Mouse (Mus musculus): ENCODE measurements around the gene Trak1. TPM values are rescaled to one million over a fixed set of nuclear protein-coding genes. Genes with fewer than 3 reads are reported as not detected.

Gene Trak1
- total RNA-seq, 1 experiment: 18.9 TPM

- H3K36me3 ChIP-seq (ENCODE audit: control insufficient read depth, insufficient read depth, low read length, poor library complexity, severe bottlenecking): peaks cover 6% of the 10 kb centered on the region; the same call in 1 of the 2 replicates
- H3K9me3 ChIP-seq (ENCODE audit: control insufficient read depth, insufficient read depth, low read depth, low read length): peaks cover 9% of the 10 kb centered on the region
- peaks cover 0 to 4% of the 10 kb centered on the region in 2 experiments; a peak in 1 of 4 replicates for H3K4me1 ChIP-seq (ENCODE audit: control insufficient read depth in 2 of 2, insufficient read depth in 2 of 2, low read length in 2 of 2, poor library complexity in 1 of 2)
- H3K9ac ChIP-seq (ENCODE audit: insufficient read depth, low read depth, low read length, poor library complexity, severe bottlenecking): no peak overlapping the region
- no peak for TF ChIP-seq ZC3H11A (IDR thresholded peaks at IDR 0.05; ENCODE audit: borderline replicate concordance, low read depth, low read length)
- TF ChIP-seq ZNF384 (IDR thresholded peaks at IDR 0.05; ENCODE audit: low read depth, low read length): no peak
- no peak for TF ChIP-seq MAFK (IDR thresholded peaks at IDR 0.05; ENCODE audit: insufficient read depth, low read depth, low read length)
- TF ChIP-seq CHD2 (IDR thresholded peaks at IDR 0.05; ENCODE audit: low read depth, low read length): no peak
- no peak for TF ChIP-seq HCFC1 (IDR thresholded peaks at IDR 0.05; ENCODE audit: borderline replicate concordance, insufficient read depth, low read length)
- in situ Hi-C loops (cut with MboI; ENCODE audit: low sequenced_read_pairs in 2 of 2, unreplicated experiment in 2 of 2): no loop called here
- H3K27ac ChIP-seq (ENCODE audit: insufficient read depth, low read depth, low read length, poor library complexity, severe bottlenecking): no peak overlapping the region
- no peak for DNase-seq (ENCODE audit: low read depth, low spot score)
- H3K4me3 ChIP-seq (ENCODE audit: insufficient read depth in 1 of 2, low read depth in 1 of 2, low read length in 2 of 2, poor library complexity in 1 of 2, severe bottlenecking in 1 of 2): no peak overlapping the region
These were observed 121.7 kb downstream of the Trak1 start for GRCm38 (mm10) chr9:121419011-121419410.

- Histone ChIP-seq H3K4me1 (ENCODE audit: control insufficient read depth in 2 of 2, insufficient read depth in 2 of 2, low read length in 2 of 2, poor library complexity in 1 of 2) (peaks cover 0 to 4% of the 10 kb centered on the region in 2 experiments; a peak in 1 of 4 replicates), H3K9ac (ENCODE audit: insufficient read depth, low read depth, low read length, poor library complexity, severe bottlenecking) (no peak overlapping the region), H3K9me3 (ENCODE audit: control insufficient read depth, insufficient read depth, low read depth, low read length) (peaks cover 3% of the 10 kb centered on the region; the same call in 1 of the 2 replicates), H3K36me3 (ENCODE audit: control insufficient read depth, insufficient read depth, low read length, poor library complexity, severe bottlenecking) (peaks cover 4% of the 10 kb centered on the region; the same call in 1 of the 2 replicates), H3K27ac (ENCODE audit: insufficient read depth, low read depth, low read length, poor library complexity, severe bottlenecking) (no peak overlapping the region), H3K4me3 (ENCODE audit: insufficient read depth in 1 of 2, low read depth in 1 of 2, low read length in 2 of 2, poor library complexity in 1 of 2, severe bottlenecking in 1 of 2) (no peak overlapping the region)
- in situ Hi-C loops (cut with MboI; ENCODE audit: low sequenced_read_pairs in 2 of 2, unreplicated experiment in 2 of 2): no loop called here
- TF ChIP-seq ZC3H11A (IDR thresholded peaks at IDR 0.05; ENCODE audit: borderline replicate concordance, low read depth, low read length) (no peak), CHD2 (IDR thresholded peaks at IDR 0.05; ENCODE audit: low read depth, low read length) (no peak), HCFC1 (IDR thresholded peaks at IDR 0.05; ENCODE audit: borderline replicate concordance, insufficient read depth, low read length) (no peak), MAFK (IDR thresholded peaks at IDR 0.05; ENCODE audit: insufficient read depth, low read depth, low read length) (no peak), ZNF384 (IDR thresholded peaks at IDR 0.05; ENCODE audit: low read depth, low read length) (no peak)
- no peak for DNase-seq (ENCODE audit: low read depth, low spot score)
These were observed 122.3 kb downstream of the Trak1 start for GRCm38 (mm10) chr9:121419573-121419972.

DNA sequence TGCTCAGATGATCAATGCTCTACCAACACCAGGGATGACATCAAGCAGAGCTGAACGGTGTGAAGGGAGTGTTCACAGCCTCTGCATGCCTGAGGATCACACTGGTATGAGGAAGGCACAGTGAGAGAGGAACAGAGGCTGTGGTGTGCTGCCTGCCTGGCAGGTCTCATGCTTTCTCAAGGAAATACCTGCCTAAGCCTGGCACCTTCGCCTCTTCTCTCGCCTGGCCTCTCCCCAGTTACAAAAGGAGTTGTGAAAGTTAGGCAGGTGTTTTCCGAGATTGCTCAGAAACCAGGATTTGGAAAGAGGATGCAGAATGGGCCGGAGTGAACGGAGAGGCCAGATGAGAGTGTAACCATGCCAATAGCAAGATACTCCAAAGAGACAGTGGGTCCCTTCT lies 123.5 kb downstream of the Trak1 start:
- Histone ChIP-seq H3K9me3 (ENCODE audit: control insufficient read depth, insufficient read depth, low read depth, low read length) (no peaks in the 10 kb centered on the region), H3K4me3 (ENCODE audit: insufficient read depth in 1 of 2, low read depth in 1 of 2, low read length in 2 of 2, poor library complexity in 1 of 2, severe bottlenecking in 1 of 2) (no peak overlapping the region), H3K9ac (ENCODE audit: insufficient read depth, low read depth, low read length, poor library complexity, severe bottlenecking) (no peak overlapping the region), H3K36me3 (ENCODE audit: control insufficient read depth, insufficient read depth, low read length, poor library complexity, severe bottlenecking) (peaks cover 3% of the 10 kb centered on the region; the same call in 1 of the 2 replicates), H3K27ac (ENCODE audit: insufficient read depth, low read depth, low read length, poor library complexity, severe bottlenecking) (no peak overlapping the region), H3K4me1 (ENCODE audit: control insufficient read depth in 2 of 2, insufficient read depth in 2 of 2, low read length in 2 of 2, poor library complexity in 1 of 2) (peaks cover 0 to 1% of the 10 kb centered on the region in 2 experiments; a peak in 1 of 4 replicates)
- no peak for DNase-seq (ENCODE audit: low read depth, low spot score)
- TF ChIP-seq ZNF384 (IDR thresholded peaks at IDR 0.05; ENCODE audit: low read depth, low read length) (no peak), MAFK (IDR thresholded peaks at IDR 0.05; ENCODE audit: insufficient read depth, low read depth, low read length) (no peak), CHD2 (IDR thresholded peaks at IDR 0.05; ENCODE audit: low read depth, low read length) (no peak), HCFC1 (IDR thresholded peaks at IDR 0.05; ENCODE audit: borderline replicate concordance, insufficient read depth, low read length) (no peak), ZC3H11A (IDR thresholded peaks at IDR 0.05; ENCODE audit: borderline replicate concordance, low read depth, low read length) (no peak)
- in situ Hi-C loops (cut with MboI; ENCODE audit: low sequenced_read_pairs in 2 of 2, unreplicated experiment in 2 of 2): no loop called here

GRCm38 (mm10) chr9:121422402-121422801 lies 125.1 kb downstream of the Trak1 start:
- no peak for DNase-seq (ENCODE audit: low read depth, low spot score)
- no peaks in the 10 kb centered on the region for H3K4me1 ChIP-seq (ENCODE audit: control insufficient read depth in 2 of 2, insufficient read depth in 2 of 2, low read length in 2 of 2, poor library complexity in 1 of 2)
- no peak overlapping the region for H3K27ac ChIP-seq (ENCODE audit: insufficient read depth, low read depth, low read length, poor library complexity, severe bottlenecking)
- no peak for TF ChIP-seq CHD2 (IDR thresholded peaks at IDR 0.05; ENCODE audit: low read depth, low read length)
- TF ChIP-seq HCFC1 (IDR thresholded peaks at IDR 0.05; ENCODE audit: borderline replicate concordance, insufficient read depth, low read length): no peak
- no peak for TF ChIP-seq ZC3H11A (IDR thresholded peaks at IDR 0.05; ENCODE audit: borderline replicate concordance, low read depth, low read length)
- TF ChIP-seq MAFK (IDR thresholded peaks at IDR 0.05; ENCODE audit: insufficient read depth, low read depth, low read length): no peak
- no peak for TF ChIP-seq ZNF384 (IDR thresholded peaks at IDR 0.05; ENCODE audit: low read depth, low read length)
- no peaks in the 10 kb centered on the region for H3K9me3 ChIP-seq (ENCODE audit: control insufficient read depth, insufficient read depth, low read depth, low read length)
- no peak overlapping the region for H3K9ac ChIP-seq (ENCODE audit: insufficient read depth, low read depth, low read length, poor library complexity, severe bottlenecking)
- no peak overlapping the region for H3K4me3 ChIP-seq (ENCODE audit: insufficient read depth in 1 of 2, low read depth in 1 of 2, low read length in 2 of 2, poor library complexity in 1 of 2, severe bottlenecking in 1 of 2)
- in situ Hi-C loops (cut with MboI; ENCODE audit: low sequenced_read_pairs in 2 of 2, unreplicated experiment in 2 of 2): no loop called here
- H3K36me3 ChIP-seq (ENCODE audit: control insufficient read depth, insufficient read depth, low read length, poor library complexity, severe bottlenecking): no peaks in the 10 kb centered on the region

Data from ES-E14 (cell line).